ENCODE assay signal across 22 mouse cellular contexts in genomic region chr2:155030831-155031230, GRCm38 (mm10). TPM values are rescaled to one million over a fixed set of nuclear protein-coding genes. Genes with fewer than 3 reads are reported as not detected.
DNase-seq lines count a peak whose midpoint lies in the region; ATAC-seq and TF ChIP-seq lines count a peak whose summit lies in the region.
"Had no signal": no experiment of that assay in that cellular context is flagged by ENCODE, and none has a peak within 500 bp of the region (broad histone marks: within the 10 kb centered on the region; RNA-seq: fewer than 3 reads in every experiment).

No protein-coding gene starts in this region.

- no peak for TF ChIP-seq CTCF in lung, postnatal 0 days (IDR thresholded peaks at IDR 0.05)

- H3K4me2 ChIP-seq in lung, postnatal 0 days (replicated peaks; ENCODE audit: low read depth, low read length) = no peak overlapping the region
- H3K4me2 ChIP-seq: forebrain, embryonic 13.5 days; heart, embryonic 12.5 days; hindbrain, embryonic 15.5 days had no signal

- 46% methylated on average over 7 of the region's 7 CpGs for WGBS in lung, postnatal 0 days

- no peak overlapping the region for H3K27ac ChIP-seq in lung, postnatal 0 days (ENCODE audit: low read length)
- H3K27ac ChIP-seq: embryonic facial prominence, embryonic 10.5 days; forebrain, embryonic 13.5 days; hindbrain, embryonic 10.5 days; hindbrain, embryonic 15.5 days had no signal

- no peaks in the 10 kb centered on the region for H3K36me3 ChIP-seq in lung, postnatal 0 days (ENCODE audit: insufficient read depth, low read length)
- H3K36me3 ChIP-seq: embryonic facial prominence, embryonic 10.5 days; heart, embryonic 12.5 days; hindbrain, embryonic 10.5 days; hindbrain, embryonic 15.5 days had no signal

- DNase-seq in adrenal gland, postnatal 14 days = peak; percentile 31
- DNase-seq in adrenal gland, postnatal 36 days = no peak
- peak; percentile 4 for DNase-seq in gastrocnemius, postnatal 25 days
- DNase-seq in gastrocnemius, adult 18-20 months (ENCODE audit: low spot score) = no peak
- peak; percentile 38 for DNase-seq in lung, postnatal 0 days (ENCODE audit: low spot score)
- no peak for DNase-seq in lung, adult 18-20 months
- no peak for DNase-seq in frontal cortex, postnatal 14 days (ENCODE audit: low spot score in 2 of 2)
- DNase-seq: adrenal gland, postnatal 25 days; cerebellum, adult 8-10 months; forebrain, postnatal 0 days; gastrocnemius, postnatal 10 days had no signal

- H3K9me3 ChIP-seq in lung, postnatal 0 days (ENCODE audit: low read length) = no peaks in the 10 kb centered on the region
- H3K9me3 ChIP-seq: embryonic facial prominence, embryonic 10.5 days; forebrain, embryonic 13.5 days; hindbrain, embryonic 10.5 days; hindbrain, embryonic 15.5 days had no signal

- H3K9ac ChIP-seq in lung, postnatal 0 days (replicated peaks; ENCODE audit: low read depth) = no peak overlapping the region
- H3K9ac ChIP-seq: forebrain, embryonic 13.5 days; forebrain, postnatal 0 days; heart, embryonic 12.5 days; hindbrain, embryonic 15.5 days had no signal

- no peaks in the 10 kb centered on the region for H3K27me3 ChIP-seq in lung, postnatal 0 days (replicated peaks; ENCODE audit: insufficient read depth, low read length)
- H3K27me3 ChIP-seq: forebrain, embryonic 13.5 days; heart, embryonic 12.5 days; hindbrain, embryonic 15.5 days; Patski had no signal

- H3K4me1 ChIP-seq in lung, postnatal 0 days (ENCODE audit: insufficient read depth, low read depth, low read length) = no peaks in the 10 kb centered on the region; the same call in 1 of the 2 replicates
- H3K4me1 ChIP-seq: forebrain, embryonic 13.5 days; hindbrain, embryonic 15.5 days had no signal

- ATAC-seq in lung, postnatal 0 days = no peak
- ATAC-seq: activated CD4-positive, CD25-positive, alpha-beta regulatory T cell, adult 4 months; forebrain, embryonic 13.5 days; forebrain, postnatal 0 days; inflammation-experienced regulatory T-cells, adult 6 months; intestine, postnatal 0 days; Patski had no signal

- H3K4me3 ChIP-seq in lung, postnatal 0 days (ENCODE audit: low read depth, low read length) = no peak overlapping the region
- H3K4me3 ChIP-seq: embryonic facial prominence, embryonic 10.5 days; forebrain, embryonic 13.5 days; heart, embryonic 12.5 days; hindbrain, embryonic 10.5 days; hindbrain, embryonic 15.5 days had no signal

- TF ChIP-seq EP300 in lung, postnatal 0 days (IDR thresholded peaks at IDR 0.05) = no peak

RNA-seq across cellular contexts. Expression of gene Gm14226, which starts 12.8 kb away (rescaled TPM):
- total RNA-seq in adrenal gland, postnatal 14 days (2021) = 29.0 and 33.1 TPM in 2 replicates
- 1 to 10 TPM; 7.2 to 9.1 TPM for total RNA-seq in adrenal gland, postnatal 36 days (2021)
- total RNA-seq in gastrocnemius, postnatal 25 days (2021) = not detected
- total RNA-seq in gastrocnemius, adult 18-20 months (2021) = not detected
- 0.12 TPM in 2 replicates for polyA plus RNA-seq in lung, postnatal 0 days (2015; fragmentation: Nextera tagmentation; extraction: Ambion mirVana)
- total RNA-seq: forebrain, postnatal 0 days; gastrocnemius, postnatal 10 days; granulocyte monocyte progenitor cell, adult 5-6 weeks had no signal
- polyA plus RNA-seq: C2C12 had no signal

RNA-seq across cellular contexts. Expression of gene Ahcy, which starts 43.5 kb away (rescaled TPM):
- total RNA-seq in adrenal gland, postnatal 14 days (2021) = 60.2 and 130 TPM in 2 replicates
- total RNA-seq in adrenal gland, postnatal 36 days (2021) = 10 to 100 TPM; 36.5 to 37.1 TPM
- total RNA-seq in gastrocnemius, postnatal 25 days (2021) = 10 to 100 TPM; 15.3 to 16.0 TPM
- total RNA-seq in gastrocnemius, adult 18-20 months (2021) = 10 to 100 TPM; 14.4 to 15.8 TPM
- polyA plus RNA-seq in lung, postnatal 0 days (2015; fragmentation: Nextera tagmentation; extraction: Ambion mirVana) = 13.3 and 14.4 TPM in 2 replicates

Comparison
In these comparisons a context has a peak if more than half of its experiments do, and no peak if none do; other contexts are left out.
1. DNase-seq: peak in adrenal gland, postnatal 14 days (single experiment), gastrocnemius, postnatal 25 days (single experiment) and lung, postnatal 0 days (single experiment); none in adrenal gland, postnatal 36 days (0 of 2), gastrocnemius, adult 18-20 months (single experiment), lung, adult 18-20 months (0 of 2) and frontal cortex, postnatal 14 days (0 of 2).
2. RNA of gene Gm14226, which starts 12.8 kb away (total RNA-seq): 29.0 to 33.1 TPM in adrenal gland, postnatal 14 days and 7.2 to 9.1 TPM in adrenal gland, postnatal 36 days; not detected in gastrocnemius, adult 18-20 months and not detected in gastrocnemius, postnatal 25 days; every median in the first group is over 4 times any median in the second.